Mouse (Mus musculus) liver, adult 2 months (tissue): ENCODE results near the gene St8sia1. TPM values are rescaled to one million over a fixed set of nuclear protein-coding genes. Genes with fewer than 3 reads are reported as not detected.

Experiments
- DNase-seq: peaks from one replicate; pipeline ENCODE4 v3.0.0-alpha.2; 2011; ENCODE audit warnings: low read depth, low spot score; ENCODE audit errors: extremely low read depth
- H3K27ac ChIP-seq: fragments of 200-500 bp; replicated peaks from 2 replicates; pipeline ENCODE4 v1.5.1; 2012; ENCODE audit warnings: low read depth, mild to moderate bottlenecking, control low read depth, inconsistent platforms, low read length; ENCODE audit not compliant: insufficient read depth
- H3K27me3 ChIP-seq: fragments of 200-500 bp; 2 replicates; pipeline ENCODE4 v1.6.1; 2012; ENCODE audit warnings: mild to moderate bottlenecking, moderate library complexity, low read length, inconsistent platforms; ENCODE audit not compliant: control insufficient read depth, insufficient read depth
- H3K36me3 ChIP-seq: fragments of 200-500 bp; 2 replicates; pipeline ENCODE4 v1.6.1; 2012; ENCODE audit warnings: low read length, inconsistent platforms; ENCODE audit not compliant: control insufficient read depth, insufficient read depth
- H3K4me1 ChIP-seq: fragments of 200-500 bp; 2 replicates; pipeline ENCODE4 v1.6.1; 2011; ENCODE audit warnings: low read length; ENCODE audit not compliant: control insufficient read depth, insufficient read depth
- H3K4me3 ChIP-seq: fragments of 200-500 bp; 2 replicates; pipeline ENCODE4 v1.5.1; 2011; ENCODE audit warnings: low read depth, mild to moderate bottlenecking, control low read depth, low read length, moderate library complexity; ENCODE audit not compliant: insufficient read depth
- H3K79me2 ChIP-seq: fragments of 200-500 bp; 2 replicates; pipeline ENCODE4 v1.6.1; 2012; ENCODE audit warnings: inconsistent platforms, mild to moderate bottlenecking, low read length, moderate library complexity; ENCODE audit not compliant: control insufficient read depth, insufficient read depth
- H3K9ac ChIP-seq: fragments of 200-500 bp; 2 replicates; pipeline ENCODE4 v1.6.1; 2012; ENCODE audit warnings: low read depth, mild to moderate bottlenecking, control low read depth, inconsistent platforms, low read length
- CTCF ChIP-seq: fragments of 200-500 bp; IDR thresholded peaks from 2 replicates; pipeline ENCODE4 v1.5.1; 2011; ENCODE audit warnings: low read depth, low read length, control low read depth
- POLR2A ChIP-seq: fragments of 200-500 bp; IDR thresholded peaks from 2 replicates; pipeline ENCODE4 v1.6.1; 2011; ENCODE audit warnings: low read length, control low read depth; ENCODE audit not compliant: insufficient read depth; ENCODE audit errors: extremely low read depth
- WGBS: fragments of 180-500 bp; shearing (Covaris S2); methylation state at CpG from one replicate; pipeline ENCODE4 v1.1.7; 2018; 5-methylcytosine and 5-hydroxymethylcytosine counted together
- polyA plus RNA-seq: library from polyadenylated mRNA; depleted of rRNA; stranded (reverse); fragments of >200 nt; gene quantifications from 2 replicates; pipeline ENCODE4 v1.2.3, GENCODE M21; 2012
- total RNA-seq: library from RNA; depleted of rRNA; stranded (reverse); fragments of >200 nt; gene quantifications from 2 replicates; pipeline ENCODE4 v1.2.3, GENCODE M21; 2014

Gene St8sia1
- total and polyA plus RNA-seq, 2 experiments = under 0.01 to 0.01 TPM

- Histone ChIP-seq H3K36me3 (no peaks in the 10 kb centered on the region), H3K27me3 (no peaks in the 10 kb centered on the region), H3K4me3 (no peak overlapping the region), H3K9ac (no peak overlapping the region), H3K4me1 (no peaks in the 10 kb centered on the region), H3K27ac (no peak overlapping the region), H3K79me2 (no peaks in the 10 kb centered on the region)
- WGBS = 73% methylated on average over 11 of the region's 11 CpGs
- DNase-seq = no peak
- TF ChIP-seq CTCF (no peak), POLR2A (no peak)
Observed at GRCm38 (mm10) chr6:142941596-142942381, 22.5 kb downstream of the St8sia1 start.

GRCm38 (mm10) chr6:142941078-142941477 is 23.2 kb downstream of the St8sia1 start:
- H3K4me3 ChIP-seq = no peak overlapping the region
- no peak for DNase-seq
- no peaks in the 10 kb centered on the region for H3K36me3 ChIP-seq
- WGBS = 98% methylated on average over 8 of the region's 8 CpGs
- H3K9ac ChIP-seq = no peak overlapping the region
- no peaks in the 10 kb centered on the region for H3K4me1 ChIP-seq
- no peaks in the 10 kb centered on the region for H3K27me3 ChIP-seq
- H3K27ac ChIP-seq = no peak overlapping the region
- no peak for TF ChIP-seq POLR2A
- no peak for TF ChIP-seq CTCF
- no peaks in the 10 kb centered on the region for H3K79me2 ChIP-seq

GRCm38 (mm10) chr6:142938549-142939345 is 25.5 kb downstream of the St8sia1 start:
- Histone ChIP-seq H3K27me3 (no peaks in the 10 kb centered on the region), H3K79me2 (no peaks in the 10 kb centered on the region), H3K36me3 (no peaks in the 10 kb centered on the region), H3K4me3 (no peak overlapping the region), H3K9ac (no peak overlapping the region), H3K4me1 (no peaks in the 10 kb centered on the region), H3K27ac (no peak overlapping the region)
- TF ChIP-seq CTCF (no peak), POLR2A (no peak)
- 69% methylated on average over 9 of the region's 9 CpGs for WGBS
- peak; percentile 3 for DNase-seq

GRCm38 (mm10) chr6:142938074-142938473 is 26.2 kb downstream of the St8sia1 start:
- Histone ChIP-seq H3K9ac (no peak overlapping the region), H3K4me3 (no peak overlapping the region), H3K79me2 (no peaks in the 10 kb centered on the region), H3K27ac (no peak overlapping the region), H3K27me3 (no peaks in the 10 kb centered on the region), H3K36me3 (no peaks in the 10 kb centered on the region), H3K4me1 (no peaks in the 10 kb centered on the region)
- no peak for TF ChIP-seq CTCF
- no peak for TF ChIP-seq POLR2A
- no peak for DNase-seq

GRCm38 (mm10) chr6:142932582-142932981 is 31.7 kb downstream of the St8sia1 start:
- WGBS = 79% methylated on average over 6 of the region's 6 CpGs
- no peaks in the 10 kb centered on the region for H3K79me2 ChIP-seq
- H3K27ac ChIP-seq = no peak overlapping the region
- H3K4me3 ChIP-seq = no peak overlapping the region
- TF ChIP-seq CTCF (no peak), POLR2A (no peak)
- H3K9ac ChIP-seq = no peak overlapping the region
- H3K36me3 ChIP-seq = no peaks in the 10 kb centered on the region
- H3K4me1 ChIP-seq = no peaks in the 10 kb centered on the region
- H3K27me3 ChIP-seq = no peaks in the 10 kb centered on the region
- no peak for DNase-seq
